Mouse (Mus musculus): ENCODE measurements around the gene Tbpl1. TPM values are rescaled to one million over a fixed set of nuclear protein-coding genes. Genes with fewer than 3 reads are reported as not detected.
A peak's percentile ranks its signal among the peaks of the same experiment; 100 is the strongest.

The Tbpl1 gene
- 89.1 and 91.8 TPM in 2 replicates for polyA plus RNA-seq (2016; fragmentation: Nextera tagmentation; extraction: Ambion mirVana)

DNA sequence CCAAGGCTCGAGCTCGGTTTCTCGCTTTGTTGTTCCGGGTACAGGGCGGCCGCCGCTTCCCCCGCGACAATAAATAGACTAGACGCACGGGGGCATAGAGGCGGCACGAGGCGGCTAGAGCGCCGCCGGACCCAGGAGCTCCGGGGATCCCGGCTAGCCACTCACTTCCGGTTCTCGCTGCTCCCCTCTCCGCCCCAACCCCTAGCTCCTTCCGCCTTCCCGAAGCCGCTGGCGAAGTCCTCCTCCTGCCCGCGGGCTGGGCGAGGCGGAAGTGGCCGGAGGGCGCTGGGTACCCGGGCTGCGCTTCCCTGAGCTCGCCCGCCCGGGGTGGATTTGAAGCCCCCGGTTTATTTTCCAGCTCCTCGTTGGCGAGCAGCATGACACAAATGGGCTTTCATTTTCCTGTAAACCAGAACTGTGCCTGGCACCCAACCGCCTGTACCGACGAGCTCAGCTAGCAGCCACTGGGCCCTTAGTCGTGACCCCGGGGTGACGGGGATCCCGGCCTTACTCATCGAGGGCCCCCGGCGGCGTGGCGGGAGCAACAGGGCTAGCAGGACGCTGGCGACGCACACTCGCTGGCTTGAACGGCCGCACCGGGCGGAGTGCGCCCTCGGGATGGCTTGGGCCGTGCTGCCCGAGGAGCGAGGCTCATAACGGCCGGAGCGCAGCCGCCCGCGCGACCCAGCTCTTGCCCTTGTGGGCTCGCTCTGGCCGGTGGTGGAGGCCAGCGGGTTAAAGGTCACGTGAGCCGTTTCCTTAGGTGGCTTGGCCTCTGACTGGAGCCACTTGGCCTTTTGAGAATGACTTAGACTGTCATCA lies at the start of gene Tbpl1:
Gene Tbpl1 (minus strand): TSS at position 667 of the 822 bp plus-strand sequence.
- no peaks in the 10 kb centered on the region for H3K27me3 ChIP-seq (replicated peaks; ENCODE audit: low read depth, poor library complexity, severe bottlenecking)
- peaks cover 28% of the 10 kb centered on the region for H3K4me1 ChIP-seq
- no peaks in the 10 kb centered on the region for H3K9me3 ChIP-seq
- under 1% methylated on average over 77 of the region's 77 CpGs for WGBS
- no peaks in the 10 kb centered on the region for H3K36me3 ChIP-seq (replicated peaks)
- peak within 1 kb of the TSS; percentile 99 for H3K4me3 ChIP-seq
- peak within 1 kb of the TSS; percentile 99 for H3K27ac ChIP-seq (replicated peaks)
- DNase-seq (ENCODE audit: low spot score), result peak; percentile 95

DNA sequence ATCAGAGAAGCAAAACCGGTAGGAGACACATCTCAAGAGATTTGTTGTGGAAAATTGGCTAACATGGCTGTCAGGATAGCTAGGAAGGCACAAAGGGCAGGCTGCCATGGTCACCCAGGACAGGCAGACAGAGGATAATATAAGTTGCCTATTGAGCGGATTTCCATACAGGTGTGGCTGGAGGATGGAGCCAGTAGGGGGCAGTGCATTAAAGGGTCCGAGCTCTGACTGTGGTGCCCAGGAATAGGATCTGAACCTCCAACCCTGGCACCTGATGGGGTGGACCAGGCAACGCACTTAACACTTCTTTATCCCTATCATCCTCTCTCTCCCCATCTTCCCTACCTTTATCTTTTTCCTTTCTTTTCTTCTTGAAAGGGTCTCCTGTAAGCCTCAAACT lies 49.7 kb upstream of the Tbpl1 start:
- Histone ChIP-seq H3K9me3 (no peaks in the 10 kb centered on the region), H3K4me3 (no peak overlapping the region), H3K36me3 (replicated peaks) (no peaks in the 10 kb centered on the region), H3K27ac (replicated peaks) (no peak overlapping the region), H3K27me3 (replicated peaks; ENCODE audit: low read depth, poor library complexity, severe bottlenecking) (no peaks in the 10 kb centered on the region), H3K4me1 (no peaks in the 10 kb centered on the region)
- peak; percentile 46 for DNase-seq (ENCODE audit: low spot score)
- WGBS, result 29% methylated on average over 4 of the region's 4 CpGs

DNA sequence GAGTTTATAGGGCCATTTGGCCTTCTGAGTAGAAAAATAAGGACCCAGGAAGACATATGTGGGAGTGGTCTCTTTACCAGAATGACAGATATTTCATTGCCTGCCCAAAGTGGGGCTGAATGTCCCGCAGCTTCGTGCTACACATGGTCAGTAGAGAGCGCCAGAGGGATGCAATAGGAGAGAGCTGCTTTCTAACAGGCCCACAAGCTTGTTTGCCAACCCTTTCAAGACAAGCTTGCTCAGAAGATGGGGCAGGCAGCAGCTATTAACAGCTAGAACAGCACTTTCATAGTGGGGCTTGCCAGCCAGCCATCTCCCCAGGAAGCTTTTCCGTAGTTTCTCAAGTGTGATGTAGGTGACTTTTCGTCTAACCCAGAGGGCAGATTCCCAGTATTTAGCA lies 46.2 kb upstream of the Tbpl1 start:
- Histone ChIP-seq H3K27ac (replicated peaks) (no peak overlapping the region), H3K9me3 (no peaks in the 10 kb centered on the region), H3K36me3 (replicated peaks) (no peaks in the 10 kb centered on the region), H3K4me3 (no peak overlapping the region), H3K27me3 (replicated peaks; ENCODE audit: low read depth, poor library complexity, severe bottlenecking) (no peaks in the 10 kb centered on the region), H3K4me1 (no peaks in the 10 kb centered on the region)
- peak; percentile 45 for DNase-seq (ENCODE audit: low spot score)
- 21% methylated on average over 5 of the region's 5 CpGs for WGBS

DNA sequence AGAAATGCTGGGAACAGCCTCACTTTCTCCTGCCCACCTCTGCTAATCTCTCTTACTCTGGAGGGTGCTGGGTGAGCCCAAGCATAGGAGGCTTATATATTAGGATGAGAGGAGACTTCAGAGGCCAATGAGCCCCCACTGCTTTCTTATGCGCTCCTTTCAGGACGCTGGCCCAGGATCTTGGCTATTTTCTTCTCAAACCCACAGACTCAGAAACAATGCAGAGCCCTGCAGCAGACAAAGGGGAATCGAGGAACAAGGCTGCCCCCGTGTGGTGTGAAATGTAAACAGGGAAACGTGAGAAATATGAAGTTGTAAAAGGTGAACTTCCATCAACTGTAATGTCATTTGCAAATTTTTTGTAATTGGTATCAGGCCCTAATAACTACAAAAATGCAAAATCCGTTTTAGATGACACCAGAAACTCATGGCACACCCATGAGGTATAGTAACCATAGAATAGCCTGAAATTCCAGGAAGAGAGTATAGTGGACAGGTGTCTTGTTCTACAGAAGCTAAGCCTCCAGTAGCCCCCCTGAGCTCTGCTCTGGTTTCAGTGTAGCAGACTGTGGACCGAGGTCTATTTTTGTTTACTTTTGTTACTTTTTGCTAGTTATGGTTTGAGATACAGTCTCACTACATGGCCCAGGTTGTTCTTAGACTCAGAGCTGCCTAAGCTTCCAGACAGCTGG lies 44.4 kb upstream of the Tbpl1 start:
- H3K9me3 ChIP-seq, result no peaks in the 10 kb centered on the region
- H3K4me3 ChIP-seq, result no peak overlapping the region
- peak; percentile 65 for DNase-seq (ENCODE audit: low spot score)
- no peak overlapping the region for H3K27ac ChIP-seq (replicated peaks)
- 15% methylated on average over 7 of the region's 7 CpGs for WGBS
- no peaks in the 10 kb centered on the region for H3K36me3 ChIP-seq (replicated peaks)
- no peaks in the 10 kb centered on the region for H3K4me1 ChIP-seq
- no peaks in the 10 kb centered on the region for H3K27me3 ChIP-seq (replicated peaks; ENCODE audit: low read depth, poor library complexity, severe bottlenecking)

DNA sequence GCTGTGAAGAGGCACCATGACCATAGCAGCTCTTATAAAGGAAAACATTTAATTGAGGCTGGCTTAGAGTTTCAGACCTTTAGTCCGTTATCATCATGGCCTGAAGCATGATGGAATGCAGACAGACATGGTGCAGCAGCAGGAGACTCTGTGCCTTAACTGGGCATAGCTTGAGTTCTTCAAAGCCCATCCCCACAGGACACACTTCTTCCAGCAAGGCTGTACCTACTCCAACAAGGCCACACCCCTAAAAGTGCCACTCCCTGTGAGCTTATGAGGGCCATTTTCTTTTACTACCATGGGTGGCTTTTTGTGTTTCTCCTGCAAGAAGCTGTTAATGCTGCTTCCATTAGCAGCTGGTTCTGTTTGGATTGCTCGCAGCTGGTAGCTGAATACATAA lies 43.7 kb upstream of the Tbpl1 start:
- Histone ChIP-seq H3K9me3 (no peaks in the 10 kb centered on the region), H3K27ac (replicated peaks) (no peak overlapping the region), H3K4me1 (no peaks in the 10 kb centered on the region), H3K27me3 (replicated peaks; ENCODE audit: low read depth, poor library complexity, severe bottlenecking) (no peaks in the 10 kb centered on the region), H3K4me3 (no peak overlapping the region), H3K36me3 (replicated peaks) (no peaks in the 10 kb centered on the region)
- DNase-seq (ENCODE audit: low spot score), result no peak
- 79% methylated on average over 2 of the region's 2 CpGs for whole genome bisulfite sequencing

DNA sequence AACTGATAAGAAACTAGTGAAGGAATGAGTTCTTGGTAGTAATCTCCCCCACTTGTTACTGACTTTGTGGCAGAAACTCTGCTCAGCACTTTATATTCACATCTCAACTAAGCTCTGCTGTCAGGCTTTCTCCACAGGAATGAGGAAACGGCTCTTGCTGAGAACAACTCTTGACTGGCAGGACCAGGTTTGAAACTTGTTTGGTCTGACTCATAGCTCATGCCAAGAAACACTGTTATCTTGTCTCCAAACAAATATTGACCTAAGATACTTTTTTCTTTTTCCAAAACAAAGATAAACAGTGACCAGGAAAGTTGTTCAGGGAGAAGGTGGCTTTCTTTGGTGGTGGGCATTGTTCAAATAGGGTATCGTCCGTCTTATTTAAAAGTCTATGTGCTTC lies 42.9 kb upstream of the Tbpl1 start:
- Histone ChIP-seq H3K27ac (replicated peaks) (no peak overlapping the region), H3K27me3 (replicated peaks; ENCODE audit: low read depth, poor library complexity, severe bottlenecking) (no peaks in the 10 kb centered on the region), H3K4me1 (no peaks in the 10 kb centered on the region), H3K9me3 (no peaks in the 10 kb centered on the region), H3K4me3 (no peak overlapping the region), H3K36me3 (replicated peaks) (no peaks in the 10 kb centered on the region)
- DNase-seq (ENCODE audit: low spot score), result no peak
- 86% methylated on average over 3 of the region's 3 CpGs for WGBS

DNA sequence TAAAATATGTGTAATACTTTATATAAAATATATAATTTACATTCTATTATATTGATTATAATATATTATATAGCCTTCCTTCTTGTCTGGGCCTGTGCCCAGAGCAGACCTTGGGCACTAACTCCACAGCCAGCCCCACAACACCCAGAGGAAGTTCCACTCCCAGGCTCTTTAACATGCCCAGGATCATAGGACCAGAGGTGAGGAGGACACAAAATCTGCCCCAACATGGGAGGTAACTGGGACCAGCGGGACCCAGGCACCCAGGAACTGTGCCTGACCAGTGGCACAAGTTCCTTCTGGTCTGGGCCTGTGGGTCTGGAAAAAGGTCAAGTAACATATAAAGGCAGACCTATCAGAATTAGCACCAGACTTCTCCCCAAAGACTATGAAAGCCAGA lies 22.5 kb upstream of the Tbpl1 start:
- no peaks in the 10 kb centered on the region for H3K27me3 ChIP-seq (replicated peaks; ENCODE audit: low read depth, poor library complexity, severe bottlenecking)
- peak; percentile 3 for DNase-seq (ENCODE audit: low spot score)
- 0 out of 2 replicates have a peak, but pooled peaks cover 3% of the 10 kb centered on the region for H3K9me3 ChIP-seq
- no peak overlapping the region for H3K27ac ChIP-seq (replicated peaks)
- H3K4me3 ChIP-seq, result no peak overlapping the region
- 93% methylated on average over 1 of the region's 1 CpGs for WGBS
- H3K4me1 ChIP-seq, result no peaks in the 10 kb centered on the region
- no peaks in the 10 kb centered on the region for H3K36me3 ChIP-seq (replicated peaks)

DNA sequence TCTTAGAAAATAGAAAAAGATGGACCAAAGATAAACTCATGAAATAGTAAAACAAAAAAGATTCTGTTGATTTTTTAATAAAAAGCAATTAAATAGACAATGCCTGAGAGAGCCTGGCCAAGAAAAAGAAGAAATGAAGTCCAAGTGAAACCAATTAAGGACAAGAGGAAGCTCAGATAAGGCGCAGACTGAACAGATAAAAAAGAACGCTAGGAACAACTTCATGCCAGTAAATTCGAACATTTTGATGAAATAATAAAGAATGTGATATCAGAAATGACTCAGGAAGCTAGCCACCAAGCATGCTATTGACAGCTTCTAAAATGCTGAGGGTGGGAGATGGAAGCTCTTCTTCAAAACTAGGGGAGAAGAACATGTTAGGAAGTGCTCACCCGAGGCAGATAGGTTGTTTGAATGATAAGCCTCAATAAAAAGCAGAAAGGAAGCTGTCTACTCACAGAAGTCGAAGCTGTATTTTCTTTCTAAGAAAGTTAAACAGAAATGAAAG lies 19.5 kb upstream of the Tbpl1 start:
- Histone ChIP-seq H3K4me3 (no peak overlapping the region), H3K9me3 (0 out of 2 replicates have a peak, but pooled peaks cover 3% of the 10 kb centered on the region), H3K27me3 (replicated peaks; ENCODE audit: low read depth, poor library complexity, severe bottlenecking) (no peaks in the 10 kb centered on the region), H3K36me3 (replicated peaks) (no peaks in the 10 kb centered on the region), H3K4me1 (no peaks in the 10 kb centered on the region), H3K27ac (replicated peaks) (no peak overlapping the region)
- WGBS, result 77% methylated on average over 5 of the region's 5 CpGs
- DNase-seq (ENCODE audit: low spot score), result no peak

DNA sequence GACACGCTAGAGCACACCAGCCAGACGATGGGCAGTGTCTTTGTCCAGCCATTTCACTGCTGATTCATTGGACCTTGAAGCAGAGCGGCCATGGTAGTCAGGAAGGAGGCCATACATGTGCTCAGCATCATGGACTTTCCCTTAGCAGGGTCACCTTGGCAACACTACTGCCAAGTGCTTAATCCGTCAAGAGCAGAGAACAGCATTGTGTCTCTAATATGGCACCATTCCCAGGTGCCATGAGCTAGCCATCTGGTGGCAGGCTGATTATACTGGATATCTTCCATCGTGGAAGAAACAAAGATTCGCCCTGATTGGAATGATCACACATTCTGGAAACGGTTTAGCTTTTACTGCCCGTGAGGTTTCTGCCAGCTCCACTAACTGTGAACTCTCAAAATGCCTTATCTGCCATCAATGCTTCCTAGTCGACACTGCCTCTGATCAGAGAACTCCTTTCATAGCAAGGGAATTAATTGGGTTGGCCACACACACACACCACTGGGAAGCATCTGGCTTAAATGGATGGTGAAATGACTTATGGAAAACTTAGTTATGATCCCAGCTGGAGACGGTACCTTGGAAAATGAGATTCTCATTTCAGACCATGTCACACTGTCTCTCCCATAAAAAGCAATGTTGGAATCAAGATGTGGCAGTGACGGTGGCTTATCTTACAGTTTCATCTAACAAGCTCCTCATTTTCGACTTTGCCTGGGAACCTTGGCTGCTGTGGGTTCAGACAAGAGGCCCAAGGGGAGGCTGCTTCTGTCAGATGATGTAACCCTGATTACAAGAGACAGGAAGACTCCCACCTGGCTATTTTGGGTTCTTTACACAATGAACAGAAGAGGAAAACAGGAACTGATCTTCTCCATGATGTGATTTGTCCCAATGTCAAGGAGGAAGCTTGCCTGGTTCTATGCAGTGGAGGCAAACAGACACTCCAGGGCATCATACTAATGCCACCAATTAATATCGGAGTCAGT lies 14.9 kb upstream of the Tbpl1 start:
- no peak overlapping the region for H3K27ac ChIP-seq (replicated peaks)
- no peaks in the 10 kb centered on the region for H3K9me3 ChIP-seq
- H3K4me1 ChIP-seq, result no peaks in the 10 kb centered on the region
- H3K27me3 ChIP-seq (replicated peaks; ENCODE audit: low read depth, poor library complexity, severe bottlenecking), result no peaks in the 10 kb centered on the region
- DNase-seq (ENCODE audit: low spot score), result no peak
- WGBS, result 83% methylated on average over 13 of the region's 13 CpGs
- H3K4me3 ChIP-seq, result no peak overlapping the region
- no peaks in the 10 kb centered on the region for H3K36me3 ChIP-seq (replicated peaks)

DNA sequence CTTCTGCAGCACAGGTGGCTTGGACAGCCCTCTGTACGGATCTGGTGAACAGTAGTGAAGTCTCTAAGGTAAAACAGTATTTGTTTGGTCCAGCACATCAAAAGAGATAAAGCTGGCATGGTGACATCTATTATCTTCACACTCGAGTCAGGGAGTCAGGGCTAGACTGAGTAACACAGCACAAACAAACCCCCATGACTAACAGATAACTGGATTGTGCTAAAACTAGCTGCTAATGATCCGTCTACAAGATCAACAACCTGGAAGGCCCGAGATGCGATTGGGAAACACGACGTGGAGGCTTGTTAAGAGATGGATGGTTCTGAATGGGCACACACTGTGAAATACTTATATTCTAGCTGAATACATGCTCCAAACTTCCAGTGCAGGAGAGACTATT lies 14.2 kb upstream of the Tbpl1 start:
- no peaks in the 10 kb centered on the region for H3K9me3 ChIP-seq
- no peaks in the 10 kb centered on the region for H3K4me1 ChIP-seq
- no peak overlapping the region for H3K27ac ChIP-seq (replicated peaks)
- no peak for DNase-seq (ENCODE audit: low spot score)
- H3K36me3 ChIP-seq (replicated peaks), result no peaks in the 10 kb centered on the region
- no peak overlapping the region for H3K4me3 ChIP-seq
- 77% methylated on average over 7 of the region's 7 CpGs for WGBS
- no peaks in the 10 kb centered on the region for H3K27me3 ChIP-seq (replicated peaks; ENCODE audit: low read depth, poor library complexity, severe bottlenecking)

DNA sequence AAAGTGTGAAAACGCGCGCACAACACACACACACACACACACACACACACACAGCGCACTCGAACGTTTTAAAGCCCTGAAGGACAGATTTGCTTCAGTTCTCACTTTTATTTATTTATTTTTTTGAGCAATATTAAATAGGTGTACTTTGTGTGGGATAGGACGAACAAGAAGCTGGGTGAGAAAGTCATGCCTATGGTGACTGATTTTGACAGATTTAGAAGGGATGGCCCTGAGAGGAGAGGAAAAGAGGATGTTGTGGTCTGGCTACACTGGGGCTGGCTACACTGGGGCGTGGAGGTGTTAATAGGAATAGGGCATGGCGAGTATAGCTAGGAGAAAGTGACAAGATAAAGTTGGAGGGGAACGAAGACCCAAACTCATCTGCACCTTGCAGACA lies 443 bp upstream of the Tbpl1 start:
- Histone ChIP-seq H3K36me3 (replicated peaks) (no peaks in the 10 kb centered on the region), H3K9me3 (no peaks in the 10 kb centered on the region), H3K27me3 (replicated peaks; ENCODE audit: low read depth, poor library complexity, severe bottlenecking) (no peaks in the 10 kb centered on the region), H3K4me3 (peak overlapping the region; percentile 99), H3K4me1 (peaks cover 22% of the 10 kb centered on the region), H3K27ac (replicated peaks) (peak overlapping the region; percentile 99)
- WGBS, result 62% methylated on average over 10 of the region's 10 CpGs
- no peak for DNase-seq (ENCODE audit: low spot score)

DNA sequence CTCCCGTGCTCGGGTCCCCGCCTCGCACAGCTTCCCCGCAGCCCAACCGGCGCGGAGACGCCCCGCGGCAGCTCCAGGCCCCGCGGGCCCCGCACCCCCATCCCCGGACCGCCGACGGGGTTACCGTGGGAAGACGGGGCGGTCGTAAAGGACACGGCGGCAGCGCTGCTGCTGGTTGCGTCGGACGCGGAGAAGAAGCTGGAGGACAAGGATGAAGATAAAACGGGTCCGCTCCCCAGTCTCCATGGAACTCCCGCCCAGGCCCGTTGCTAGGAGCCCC lies 806 bp downstream of the Tbpl1 start:
- Histone ChIP-seq H3K4me1 (peaks cover 32% of the 10 kb centered on the region), H3K27me3 (replicated peaks; ENCODE audit: low read depth, poor library complexity, severe bottlenecking) (no peaks in the 10 kb centered on the region), H3K27ac (replicated peaks) (peak overlapping the region; percentile 99), H3K4me3 (peak overlapping the region; percentile 99), H3K9me3 (no peaks in the 10 kb centered on the region), H3K36me3 (replicated peaks) (no peaks in the 10 kb centered on the region)
- DNase-seq (ENCODE audit: low spot score), result no peak
- under 1% methylated on average over 33 of the region's 33 CpGs for WGBS
